Mouse (Mus musculus) forebrain, postnatal 0 days (tissue): ENCODE data around the gene Tfdp2. TPM values are rescaled to one million over a fixed set of nuclear protein-coding genes. Genes with fewer than 3 reads are reported as not detected.
"Not testable (repeated sequence)": the region's sequence is repeated elsewhere in the genome, so short reads cannot be mapped to it uniquely, and the experiment has no call there.

ENCODE experiments used
- ATAC-seq: fragments of 200-750 bp; cut with Nextera tagmentation; 2 replicates; pipeline ENCODE4 v1.8.0; 2017; ENCODE audit warnings: mild to moderate bottlenecking, moderate library complexity
- DNase-seq: peaks from one replicate; pipeline ENCODE4 v3.0.0-alpha.2; 2015
- H3K27ac ChIP-seq: fragments of 300-500 bp; sonication (generic); 2 replicates; pipeline ENCODE4 v1.5.1; 2014; ENCODE audit warnings: low read depth, mild to moderate bottlenecking, antibody characterized with exemption, low read length, moderate library complexity, mixed read lengths
- H3K27me3 ChIP-seq: fragments of 300-500 bp; sonication (generic); 2 replicates; pipeline ENCODE4 v1.6.1; 2014; ENCODE audit warnings: mild to moderate bottlenecking, low read length, mixed read lengths; ENCODE audit not compliant: insufficient read depth
- H3K36me3 ChIP-seq: fragments of 300-500 bp; sonication (generic); 2 replicates; pipeline ENCODE4 v1.6.1; 2014; ENCODE audit warnings: mild to moderate bottlenecking, moderate library complexity; ENCODE audit not compliant: insufficient read depth
- H3K4me1 ChIP-seq: fragments of 300-500 bp; sonication (generic); 2 replicates; pipeline ENCODE4 v1.6.1; 2014; ENCODE audit warnings: antibody characterized with exemption; ENCODE audit not compliant: insufficient read depth
- H3K4me2 ChIP-seq: fragments of 300-500 bp; sonication (generic); 2 replicates; pipeline ENCODE4 v1.6.1; 2014; ENCODE audit warnings: low read depth, mild to moderate bottlenecking, moderate library complexity
- H3K4me3 ChIP-seq: fragments of 300-500 bp; sonication (generic); 2 replicates; pipeline ENCODE4 v1.5.1; 2014; ENCODE audit warnings: low read depth, low read length, mixed read lengths
- H3K9ac ChIP-seq: fragments of 300-500 bp; sonication (generic); 2 replicates; pipeline ENCODE4 v1.6.1; 2014; ENCODE audit warnings: mild to moderate bottlenecking
- H3K9me3 ChIP-seq: fragments of 300-500 bp; sonication (generic); 2 replicates; pipeline ENCODE4 v1.6.1; 2016; ENCODE audit warnings: low read length
- CTCF ChIP-seq: sonication (generic); IDR thresholded peaks from 2 replicates; pipeline ENCODE4 v1.5.1; 2016; ENCODE audit warnings: antibody characterized with exemption, control low read depth, low read depth
- WGBS: fragments of 180-500 bp; shearing (Covaris S2); extraction: QIAGEN DNeasy Blood & Tissue Kit; methylation state at CpG from one replicate; pipeline ENCODE4 v1.1.7; 2014; 5-methylcytosine and 5-hydroxymethylcytosine counted together
- polyA plus RNA-seq: library from polyadenylated mRNA; unstranded; fragments of >200 nt; fragmentation: Nextera tagmentation; extraction: Ambion mirVana; gene quantifications from 2 replicates; pipeline ENCODE4 v1.2.1, GENCODE M21; 2015
- total RNA-seq: library from RNA; depleted of rRNA; stranded (reverse); fragments of >200 nt; gene quantifications from 2 replicates; pipeline ENCODE4 v1.2.3, GENCODE M21; 2014

The Tfdp2 gene
- total and polyA plus RNA-seq, 2 experiments from 2014 or later = 16.1 to 21.3 TPM

DNA sequence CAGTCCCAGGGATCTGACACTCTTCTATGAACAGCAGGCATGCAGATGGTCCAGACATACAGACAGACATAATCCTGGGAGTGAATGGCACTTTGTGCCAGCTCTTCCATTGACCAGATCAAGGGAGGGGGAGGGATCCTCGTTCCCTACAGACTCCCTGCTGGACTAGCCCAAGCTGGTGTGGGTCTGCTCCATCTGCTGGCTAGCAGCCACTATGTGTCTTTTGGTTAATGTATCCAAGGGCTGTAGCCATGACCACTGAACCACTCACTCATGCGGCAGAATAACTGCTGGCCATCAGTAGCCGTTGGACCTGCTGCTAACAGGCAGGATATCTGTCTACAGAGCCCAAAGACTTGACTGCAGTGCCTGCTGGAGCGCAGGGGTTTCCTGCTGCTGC, 128.4 kb downstream of the Tfdp2 start:
- DNase-seq (peak; percentile 13), ATAC-seq (peak; percentile 50)
- 36% methylated on average over 4 of the region's 4 CpGs for WGBS
- no peaks in the 10 kb centered on the region for H3K9me3 ChIP-seq
- no peak overlapping the region for H3K27ac ChIP-seq
- no peaks in the 10 kb centered on the region for H3K4me1 ChIP-seq
- no peak overlapping the region for H3K4me2 ChIP-seq
- no peak for TF ChIP-seq CTCF
- no peaks in the 10 kb centered on the region for H3K27me3 ChIP-seq
- H3K36me3 ChIP-seq = peaks cover 8% of the 10 kb centered on the region; the same call in 1 of the 2 replicates
- H3K4me3 ChIP-seq = no peak overlapping the region
- H3K9ac ChIP-seq = no peak overlapping the region

DNA sequence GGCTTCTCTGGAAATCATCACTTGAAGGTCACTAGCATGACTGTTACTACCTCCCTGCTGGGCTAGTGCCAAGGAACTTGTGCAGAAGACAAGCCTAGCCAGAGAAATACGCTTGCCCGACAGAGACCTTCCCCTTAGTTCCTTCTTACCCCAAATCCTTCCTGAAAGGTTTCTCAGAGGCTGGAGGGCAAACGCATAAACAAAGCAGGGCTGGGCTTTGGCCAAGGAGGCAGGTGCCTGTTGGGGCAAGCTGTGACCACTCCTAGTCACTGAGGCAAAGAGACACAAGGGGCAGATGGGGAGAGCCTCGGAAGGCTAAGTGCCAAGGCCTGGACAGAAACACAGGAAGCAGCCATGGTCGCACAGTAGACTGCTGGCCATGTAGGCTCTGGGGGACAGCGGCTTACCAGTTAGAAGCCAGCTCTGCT, 130.4 kb downstream of the Tfdp2 start:
- H3K9me3 ChIP-seq = no peaks in the 10 kb centered on the region
- H3K27ac ChIP-seq = no peak overlapping the region
- no peak overlapping the region for H3K4me2 ChIP-seq
- H3K27me3 ChIP-seq = no peaks in the 10 kb centered on the region
- H3K4me1 ChIP-seq = no peaks in the 10 kb centered on the region
- no peak for DNase-seq
- H3K36me3 ChIP-seq = no peaks in the 10 kb centered on the region
- no peak overlapping the region for H3K4me3 ChIP-seq
- ATAC-seq = no peak
- WGBS = 49% methylated on average over 6 of the region's 6 CpGs
- TF ChIP-seq CTCF = no peak
- H3K9ac ChIP-seq = no peak overlapping the region

DNA sequence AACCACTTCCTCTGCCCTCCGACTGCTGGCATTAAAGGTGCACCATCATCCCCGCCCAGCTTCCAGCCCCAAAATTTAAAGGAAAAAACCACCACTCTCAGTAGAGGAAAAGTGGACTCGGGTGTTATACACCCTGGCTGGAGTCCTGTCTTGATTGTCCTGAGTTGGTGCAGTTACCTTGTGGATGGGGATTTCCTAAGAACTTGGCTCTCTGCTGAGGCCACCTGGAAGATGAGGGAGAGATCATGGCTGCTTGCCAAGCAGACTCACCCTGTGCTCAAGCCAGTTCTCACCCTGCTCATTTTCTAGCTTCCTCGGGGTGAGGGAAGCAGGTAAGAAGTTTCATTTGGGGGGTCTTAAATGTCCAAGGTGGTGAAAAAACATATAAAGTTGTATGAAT, 132.2 kb downstream of the Tfdp2 start:
- no peaks in the 10 kb centered on the region for H3K27me3 ChIP-seq
- peaks cover 6% of the 10 kb centered on the region; the same call in 1 of the 2 replicates for H3K36me3 ChIP-seq
- no peak overlapping the region for H3K4me3 ChIP-seq
- ATAC-seq (no peak), DNase-seq (no peak)
- H3K27ac ChIP-seq = no peak overlapping the region
- no peak overlapping the region for H3K9ac ChIP-seq
- TF ChIP-seq CTCF = no peak
- no peaks in the 10 kb centered on the region for H3K4me1 ChIP-seq
- no peaks in the 10 kb centered on the region for H3K9me3 ChIP-seq
- H3K4me2 ChIP-seq = no peak overlapping the region
- WGBS = 82% methylated on average over 4 of the region's 4 CpGs

DNA sequence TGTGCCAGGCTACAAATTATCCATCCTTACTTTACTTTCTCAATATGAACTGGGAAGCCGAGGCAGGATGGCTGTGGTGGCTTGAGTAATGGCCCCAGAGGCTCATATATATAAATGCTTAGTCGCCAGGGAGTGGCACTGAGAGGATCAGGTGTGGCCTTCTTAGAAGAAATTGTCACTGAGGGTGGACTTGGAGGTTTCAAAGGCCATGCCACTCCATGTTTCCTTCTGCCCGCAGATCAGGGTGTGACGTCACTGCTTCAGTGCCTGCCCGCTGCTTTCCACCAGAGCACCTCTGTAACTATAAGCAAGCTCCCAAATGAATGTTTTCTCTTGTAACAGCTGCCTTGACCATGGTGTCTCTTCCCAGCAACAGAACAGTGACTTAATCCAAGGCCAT, 135.1 kb downstream of the Tfdp2 start:
- H3K9me3 ChIP-seq = no peaks in the 10 kb centered on the region
- no peak overlapping the region for H3K9ac ChIP-seq
- H3K4me1 ChIP-seq = no peaks in the 10 kb centered on the region
- DNase-seq (no peak), ATAC-seq (no peak)
- H3K27ac ChIP-seq = no peak overlapping the region
- no peaks in the 10 kb centered on the region for H3K27me3 ChIP-seq
- no peak for TF ChIP-seq CTCF
- no peak overlapping the region for H3K4me3 ChIP-seq
- no peak overlapping the region for H3K4me2 ChIP-seq
- 91% methylated on average over 5 of the region's 5 CpGs for WGBS
- peaks cover 16% of the 10 kb centered on the region for H3K36me3 ChIP-seq

DNA sequence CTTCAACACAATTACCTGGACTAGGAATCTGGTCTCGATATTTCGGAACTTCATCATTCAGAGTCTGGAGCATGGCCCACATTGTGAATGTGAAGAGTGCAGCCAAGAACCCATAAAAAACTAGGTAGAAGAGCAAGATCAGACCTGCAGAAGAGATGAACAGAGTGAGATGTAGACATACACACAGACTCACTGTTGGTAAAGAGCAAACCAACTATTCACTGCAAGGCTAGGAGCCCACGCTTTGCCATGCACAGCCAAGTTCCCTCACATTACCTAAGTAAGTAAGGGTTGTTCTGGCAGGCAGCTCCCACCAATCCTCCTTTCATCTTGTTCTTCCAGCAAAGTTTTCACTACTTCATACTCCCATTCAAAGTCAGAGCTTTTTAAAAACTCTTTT, 149.7 kb downstream of the Tfdp2 start:
- Histone ChIP-seq H3K4me3 (no peak overlapping the region), H3K36me3 (peaks cover 28% of the 10 kb centered on the region), H3K27ac (no peak overlapping the region), H3K4me2 (no peak overlapping the region), H3K4me1 (no peaks in the 10 kb centered on the region), H3K9me3 (no peaks in the 10 kb centered on the region), H3K27me3 (no peaks in the 10 kb centered on the region), H3K9ac (no peak overlapping the region)
- WGBS = 95% methylated on average over 3 of the region's 3 CpGs
- TF ChIP-seq CTCF = no peak
- no peak for ATAC-seq
- no peak for DNase-seq

DNA sequence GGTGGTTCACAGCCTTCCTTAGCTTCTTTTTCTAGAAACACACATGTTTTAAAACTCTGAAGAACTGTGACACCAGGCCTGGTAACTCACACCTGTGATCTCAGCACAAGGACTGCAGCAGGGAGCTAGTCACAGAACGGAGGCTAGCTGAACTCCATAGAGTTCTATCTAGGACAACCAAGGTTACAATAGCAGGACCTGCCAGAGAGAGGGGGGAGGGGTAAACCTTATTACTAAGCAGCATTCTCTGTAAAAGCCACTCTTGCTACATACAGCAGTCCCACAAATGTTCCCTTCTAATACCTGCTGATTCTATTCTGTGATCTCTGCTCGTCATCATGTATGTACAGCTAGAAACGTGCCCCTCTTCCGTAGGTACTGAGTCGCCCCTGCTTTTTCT, 152.8 kb downstream of the Tfdp2 start:
- Histone ChIP-seq H3K9ac (no peak overlapping the region), H3K27ac (no peak overlapping the region), H3K4me3 (no peak overlapping the region), H3K4me2 (no peak overlapping the region), H3K9me3 (no peaks in the 10 kb centered on the region), H3K27me3 (no peaks in the 10 kb centered on the region), H3K36me3 (0 out of 2 replicates have a peak, but pooled peaks cover 6% of the 10 kb centered on the region), H3K4me1 (no peaks in the 10 kb centered on the region)
- 84% methylated on average over 5 of the region's 5 CpGs for WGBS
- DNase-seq (no peak), ATAC-seq (no peak)
- TF ChIP-seq CTCF = no peak

DNA sequence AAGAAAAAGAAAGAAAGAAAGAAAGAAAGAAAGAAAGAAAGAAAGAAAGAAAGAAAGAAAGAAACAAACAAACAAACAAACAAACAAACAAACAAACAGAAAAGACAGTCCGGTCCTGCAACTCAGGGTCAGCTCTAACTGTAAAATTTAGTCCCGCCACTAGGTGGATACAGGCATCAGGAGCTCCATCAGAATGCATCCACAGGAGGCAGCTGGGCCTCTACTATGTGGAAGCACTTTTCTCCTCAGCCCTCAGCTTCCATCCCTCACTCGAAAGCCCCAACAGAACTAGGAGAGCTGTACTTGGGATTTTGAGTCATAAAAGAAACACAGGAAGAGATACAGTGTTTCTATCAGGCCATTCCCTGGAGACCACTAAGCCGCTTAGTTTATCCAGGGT, 153.9 kb downstream of the Tfdp2 start:
- Histone ChIP-seq H3K27me3 (no peaks in the 10 kb centered on the region), H3K4me3 (no peak overlapping the region), H3K9ac (no peak overlapping the region), H3K4me1 (no peaks in the 10 kb centered on the region), H3K36me3 (0 out of 2 replicates have a peak, but pooled peaks cover 1% of the 10 kb centered on the region), H3K27ac (no peak overlapping the region), H3K9me3 (no peaks in the 10 kb centered on the region), H3K4me2 (no peak overlapping the region)
- 38% methylated on average over 4 of the region's 4 CpGs for WGBS
- DNase-seq (peak; percentile 70), ATAC-seq (peak; percentile 71)
- TF ChIP-seq CTCF = peak; percentile 73

DNA sequence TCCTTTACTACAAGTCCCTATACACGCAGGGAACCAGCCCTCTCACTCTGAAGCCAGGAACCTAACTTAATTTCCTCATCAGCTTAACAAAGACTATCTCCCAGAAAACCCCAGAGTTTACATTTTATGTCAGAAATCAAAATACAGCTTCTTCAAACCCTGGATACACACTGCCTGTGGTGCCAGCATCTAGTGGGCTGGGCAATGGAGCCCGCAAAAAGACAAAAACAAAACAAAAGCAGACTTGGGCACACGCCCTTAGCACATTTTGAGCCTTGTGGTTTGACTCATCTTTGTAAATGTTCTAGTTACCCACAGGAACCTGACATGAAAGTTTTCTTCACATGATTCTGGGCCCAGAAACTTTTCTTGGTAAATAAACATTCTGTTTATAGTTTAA, 154.4 kb downstream of the Tfdp2 start:
- Histone ChIP-seq H3K4me3 (no peak overlapping the region), H3K9ac (no peak overlapping the region), H3K27me3 (no peaks in the 10 kb centered on the region), H3K4me1 (no peaks in the 10 kb centered on the region), H3K9me3 (no peaks in the 10 kb centered on the region), H3K27ac (no peak overlapping the region), H3K4me2 (no peak overlapping the region), H3K36me3 (no peaks in the 10 kb centered on the region)
- ATAC-seq = no peak
- TF ChIP-seq CTCF = no peak
- no peak for DNase-seq
- 60% methylated on average over 3 of the region's 3 CpGs for WGBS

DNA sequence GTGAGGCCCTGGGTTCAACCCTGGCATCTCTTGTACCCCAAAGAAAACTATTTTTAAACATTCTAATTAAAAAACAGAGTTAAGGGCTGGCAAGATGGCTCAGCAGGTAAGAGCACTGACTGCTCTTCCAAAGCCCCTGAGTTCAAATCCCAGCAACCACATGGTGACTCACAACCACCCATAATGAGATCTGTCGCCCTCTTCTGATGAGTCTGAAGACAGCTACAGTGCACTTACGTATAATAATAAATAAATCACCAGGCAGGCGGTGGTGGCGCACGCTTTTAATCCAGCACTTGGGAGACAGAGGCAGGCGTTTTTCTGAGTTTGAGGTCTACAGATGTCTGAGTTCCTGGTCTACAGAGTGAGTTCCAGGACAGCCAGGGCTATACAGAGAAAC, 155.7 kb downstream of the Tfdp2 start:
- not testable (repeated sequence) for H3K36me3 ChIP-seq, H3K4me2 ChIP-seq, H3K27me3 ChIP-seq, H3K4me1 ChIP-seq, ATAC-seq, H3K4me3 ChIP-seq, H3K9me3 ChIP-seq, H3K9ac ChIP-seq, DNase-seq, H3K27ac ChIP-seq
- WGBS = 92% methylated on average over 6 of the region's 6 CpGs
